Mouse (Mus musculus): ENCODE results near the gene Prkag2. TPM values are rescaled to one million over a fixed set of nuclear protein-coding genes. Genes with fewer than 3 reads are reported as not detected.

Gene Prkag2
- total and polyA plus RNA-seq, 3 experiments = not detected

GRCm38 (mm10) chr5:25046762-25047161, 53.7 kb downstream of the Prkag2 start:
- Histone ChIP-seq H3K4me1 (ENCODE audit: insufficient read depth, low read depth, low read length) (no peaks in the 10 kb centered on the region), H3K9me3 (replicated peaks) (no peaks in the 10 kb centered on the region), H3K27me3 (ENCODE audit: insufficient read depth, low read length) (0 out of 2 replicates have a peak, but pooled peaks cover 3% of the 10 kb centered on the region), H3K4me3 (ENCODE audit: low read depth, low read length) (no peak overlapping the region), H3K36me3 (replicated peaks) (no peaks in the 10 kb centered on the region)
- no peak for DNase-seq (ENCODE audit: low spot score)
- TF ChIP-seq CTCF (IDR thresholded peaks at IDR 0.05; ENCODE audit: low read depth, low read length) (no peak), GATA2 (IDR thresholded peaks at IDR 0.05; ENCODE audit: borderline replicate concordance, low read depth, low read length) (no peak), POLR2AphosphoS5 (IDR thresholded peaks at IDR 0.05; ENCODE audit: insufficient replicate concordance, low read depth, low read length) (no peak), GATA1 (IDR thresholded peaks at IDR 0.05; ENCODE audit: borderline replicate concordance, low read length) (no peak), TAL1 (conservative IDR thresholded peaks at IDR 0.05; ENCODE audit: low read depth, low read length) (no peak)
- no peak for ATAC-seq (ENCODE audit: extremely low read depth, insufficient number of reproducible peaks, low FRiP score, poor library complexity, severe bottlenecking)

DNA sequence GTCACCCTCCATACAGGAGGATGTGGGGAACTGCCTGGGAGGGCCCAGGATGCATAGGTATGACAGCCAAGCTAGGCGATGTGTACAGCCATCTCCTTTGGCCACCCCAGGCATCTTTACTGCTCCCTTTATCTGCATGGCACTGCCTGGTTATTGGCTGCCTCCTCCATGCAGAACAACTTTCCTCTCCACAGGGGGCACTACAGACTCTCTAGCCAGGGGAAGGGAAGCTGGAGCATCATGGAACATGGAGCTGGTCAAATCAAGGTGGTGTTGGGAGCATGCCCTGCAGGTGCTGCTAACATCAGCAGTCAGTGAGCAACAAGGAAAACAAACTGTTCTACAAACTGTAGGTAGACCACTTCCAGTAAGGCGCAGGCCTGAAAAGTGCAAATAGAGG, 56.4 kb downstream of the Prkag2 start:
- no peak for ATAC-seq (ENCODE audit: extremely low read depth, insufficient number of reproducible peaks, low FRiP score, poor library complexity, severe bottlenecking)
- Histone ChIP-seq H3K27me3 (ENCODE audit: insufficient read depth, low read length) (0 out of 2 replicates have a peak, but pooled peaks cover 2% of the 10 kb centered on the region), H3K4me3 (ENCODE audit: low read depth, low read length) (no peak overlapping the region), H3K9me3 (replicated peaks) (no peaks in the 10 kb centered on the region), H3K36me3 (replicated peaks) (no peaks in the 10 kb centered on the region), H3K4me1 (ENCODE audit: insufficient read depth, low read depth, low read length) (no peaks in the 10 kb centered on the region)
- TF ChIP-seq GATA2 (IDR thresholded peaks at IDR 0.05; ENCODE audit: borderline replicate concordance, low read depth, low read length) = no peak
- no peak for TF ChIP-seq CTCF (IDR thresholded peaks at IDR 0.05; ENCODE audit: low read depth, low read length)
- no peak for TF ChIP-seq TAL1 (conservative IDR thresholded peaks at IDR 0.05; ENCODE audit: low read depth, low read length)
- no peak for TF ChIP-seq POLR2AphosphoS5 (IDR thresholded peaks at IDR 0.05; ENCODE audit: insufficient replicate concordance, low read depth, low read length)
- DNase-seq (ENCODE audit: low spot score) = no peak

DNA sequence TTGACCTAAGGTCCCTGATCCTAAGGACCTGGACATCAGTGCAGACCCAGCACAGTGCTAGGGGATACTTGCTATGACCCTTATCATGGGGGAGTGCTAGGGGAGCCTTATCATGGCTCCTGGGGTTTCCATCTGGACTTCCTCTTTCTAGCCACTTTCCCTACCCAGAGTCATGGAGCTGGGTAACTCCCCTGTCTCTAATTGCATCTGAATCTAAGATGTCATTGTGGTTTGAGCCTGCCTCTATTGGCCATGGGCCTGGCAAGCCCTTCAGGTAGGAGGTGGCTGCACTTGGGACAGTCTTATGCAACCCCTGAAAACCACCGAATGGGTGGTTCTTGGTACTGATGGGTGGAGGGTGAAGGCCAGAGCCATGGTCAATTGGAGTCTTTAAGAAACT, 58.5 kb downstream of the Prkag2 start:
- TF ChIP-seq TAL1 (conservative IDR thresholded peaks at IDR 0.05; ENCODE audit: low read depth, low read length) (no peak), GATA2 (IDR thresholded peaks at IDR 0.05; ENCODE audit: borderline replicate concordance, low read depth, low read length) (no peak), GATA1 (IDR thresholded peaks at IDR 0.05; ENCODE audit: borderline replicate concordance, low read length) (no peak), POLR2AphosphoS5 (IDR thresholded peaks at IDR 0.05; ENCODE audit: insufficient replicate concordance, low read depth, low read length) (no peak), CTCF (IDR thresholded peaks at IDR 0.05; ENCODE audit: low read depth, low read length) (no peak)
- ATAC-seq (ENCODE audit: extremely low read depth, insufficient number of reproducible peaks, low FRiP score, poor library complexity, severe bottlenecking) (no peak), DNase-seq (ENCODE audit: low spot score) (no peak)
- Histone ChIP-seq H3K9me3 (replicated peaks) (no peaks in the 10 kb centered on the region), H3K4me1 (ENCODE audit: insufficient read depth, low read depth, low read length) (no peaks in the 10 kb centered on the region), H3K27me3 (ENCODE audit: insufficient read depth, low read length) (no peaks in the 10 kb centered on the region), H3K4me3 (ENCODE audit: low read depth, low read length) (no peak overlapping the region), H3K36me3 (replicated peaks) (no peaks in the 10 kb centered on the region)

DNA sequence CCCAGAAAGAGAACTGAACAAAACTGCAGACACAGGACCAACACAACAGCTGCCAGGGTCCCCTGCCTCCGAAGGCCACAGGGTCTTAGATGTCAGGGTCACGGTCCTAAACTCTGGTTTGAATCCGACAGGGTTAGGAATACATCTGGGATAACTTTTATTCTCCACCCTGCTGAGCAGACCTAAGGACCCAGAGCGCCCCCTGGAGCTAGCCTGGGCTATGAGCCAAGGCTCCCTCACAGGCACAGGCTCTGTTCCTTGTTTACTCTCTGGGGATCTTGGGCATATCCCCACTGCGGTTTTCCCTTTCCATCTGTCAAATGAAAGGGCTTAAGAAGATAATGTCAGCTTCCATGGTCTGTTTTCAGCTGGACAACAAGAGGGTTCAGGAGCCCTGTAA, 59.1 kb downstream of the Prkag2 start:
- Histone ChIP-seq H3K4me3 (ENCODE audit: low read depth, low read length) (no peak overlapping the region), H3K36me3 (replicated peaks) (no peaks in the 10 kb centered on the region), H3K9me3 (replicated peaks) (no peaks in the 10 kb centered on the region), H3K4me1 (ENCODE audit: insufficient read depth, low read depth, low read length) (no peaks in the 10 kb centered on the region), H3K27me3 (ENCODE audit: insufficient read depth, low read length) (no peaks in the 10 kb centered on the region)
- DNase-seq (ENCODE audit: low spot score) (no peak), ATAC-seq (ENCODE audit: extremely low read depth, insufficient number of reproducible peaks, low FRiP score, poor library complexity, severe bottlenecking) (no peak)
- TF ChIP-seq POLR2AphosphoS5 (IDR thresholded peaks at IDR 0.05; ENCODE audit: insufficient replicate concordance, low read depth, low read length) (no peak), TAL1 (conservative IDR thresholded peaks at IDR 0.05; ENCODE audit: low read depth, low read length) (no peak), CTCF (IDR thresholded peaks at IDR 0.05; ENCODE audit: low read depth, low read length) (no peak), GATA1 (IDR thresholded peaks at IDR 0.05; ENCODE audit: borderline replicate concordance, low read length) (no peak), GATA2 (IDR thresholded peaks at IDR 0.05; ENCODE audit: borderline replicate concordance, low read depth, low read length) (no peak)

DNA sequence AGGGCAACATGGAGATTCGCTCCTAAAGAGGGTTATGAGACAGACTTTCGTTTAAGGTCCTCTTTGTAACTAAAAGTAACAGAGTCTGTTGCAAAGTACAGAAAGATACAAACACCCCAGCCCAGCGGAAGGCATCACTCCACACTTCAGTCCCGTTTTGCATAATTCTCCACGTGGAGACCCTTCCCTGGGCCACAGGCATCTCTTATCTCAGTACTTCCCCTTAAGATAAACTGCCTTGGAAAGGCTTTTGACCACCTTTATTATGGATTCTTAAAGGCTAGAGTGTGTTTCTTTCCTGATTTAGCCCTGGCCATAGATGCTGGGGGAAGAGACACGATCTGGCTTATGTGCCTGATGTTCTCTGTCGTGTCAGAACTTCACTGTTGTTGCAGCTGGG, 59.5 kb downstream of the Prkag2 start:
- TF ChIP-seq GATA1 (IDR thresholded peaks at IDR 0.05; ENCODE audit: borderline replicate concordance, low read length) (no peak), CTCF (IDR thresholded peaks at IDR 0.05; ENCODE audit: low read depth, low read length) (no peak), GATA2 (IDR thresholded peaks at IDR 0.05; ENCODE audit: borderline replicate concordance, low read depth, low read length) (no peak), TAL1 (conservative IDR thresholded peaks at IDR 0.05; ENCODE audit: low read depth, low read length) (no peak), POLR2AphosphoS5 (IDR thresholded peaks at IDR 0.05; ENCODE audit: insufficient replicate concordance, low read depth, low read length) (no peak)
- ATAC-seq (ENCODE audit: extremely low read depth, insufficient number of reproducible peaks, low FRiP score, poor library complexity, severe bottlenecking) (no peak), DNase-seq (ENCODE audit: low spot score) (no peak)
- no peaks in the 10 kb centered on the region for H3K27me3 ChIP-seq (ENCODE audit: insufficient read depth, low read length)
- H3K36me3 ChIP-seq (replicated peaks) = no peaks in the 10 kb centered on the region
- H3K9me3 ChIP-seq (replicated peaks) = no peaks in the 10 kb centered on the region
- H3K4me1 ChIP-seq (ENCODE audit: insufficient read depth, low read depth, low read length) = no peaks in the 10 kb centered on the region
- no peak overlapping the region for H3K4me3 ChIP-seq (ENCODE audit: low read depth, low read length)

DNA sequence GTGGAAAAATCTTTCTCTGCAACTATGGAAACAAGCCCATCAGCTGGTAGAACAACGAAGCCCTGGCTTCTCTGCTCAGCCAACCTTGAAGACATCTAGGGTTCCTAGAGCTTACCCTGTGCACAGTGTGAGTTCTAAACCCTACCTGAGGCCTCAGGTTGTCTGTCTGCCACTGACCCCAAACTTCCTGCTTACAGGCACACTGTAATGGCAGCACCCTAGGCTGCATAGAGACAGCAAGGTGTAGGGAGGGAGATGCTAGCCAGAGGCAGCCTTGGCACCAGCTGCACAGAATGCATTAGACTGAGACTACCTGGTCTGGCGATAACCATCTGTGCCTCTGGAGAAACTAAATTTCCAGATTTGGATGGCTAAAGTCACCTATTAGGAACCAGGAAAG, 61.6 kb downstream of the Prkag2 start:
- ATAC-seq (ENCODE audit: extremely low read depth, insufficient number of reproducible peaks, low FRiP score, poor library complexity, severe bottlenecking) = no peak
- Histone ChIP-seq H3K4me3 (ENCODE audit: low read depth, low read length) (no peak overlapping the region), H3K27me3 (ENCODE audit: insufficient read depth, low read length) (no peaks in the 10 kb centered on the region), H3K4me1 (ENCODE audit: insufficient read depth, low read depth, low read length) (no peaks in the 10 kb centered on the region), H3K9me3 (replicated peaks) (no peaks in the 10 kb centered on the region), H3K36me3 (replicated peaks) (no peaks in the 10 kb centered on the region)
- no peak for DNase-seq (ENCODE audit: low spot score)
- TF ChIP-seq GATA1 (IDR thresholded peaks at IDR 0.05; ENCODE audit: borderline replicate concordance, low read length) (no peak), CTCF (IDR thresholded peaks at IDR 0.05; ENCODE audit: low read depth, low read length) (no peak), POLR2AphosphoS5 (IDR thresholded peaks at IDR 0.05; ENCODE audit: insufficient replicate concordance, low read depth, low read length) (no peak)

DNA sequence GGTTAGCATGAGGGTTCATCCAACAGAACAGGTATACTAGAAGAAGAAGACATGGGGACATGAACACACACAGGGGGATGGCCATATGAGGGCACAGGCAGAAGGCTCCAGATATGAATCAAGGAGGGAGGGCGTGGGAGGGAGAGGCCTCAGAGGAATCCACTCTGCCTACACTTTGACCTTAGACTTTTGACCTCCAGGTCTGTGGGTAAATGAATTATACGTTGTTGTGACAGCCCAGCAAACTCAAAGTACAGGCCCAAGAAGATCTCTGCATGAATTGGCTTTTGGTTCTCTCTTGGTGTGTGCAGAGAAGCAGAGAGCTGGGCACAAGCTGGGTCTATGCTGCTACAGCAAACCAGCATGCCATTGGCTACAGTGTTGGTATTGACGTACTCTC, 65.1 kb downstream of the Prkag2 start:
- Histone ChIP-seq H3K4me3 (ENCODE audit: low read depth, low read length) (no peak overlapping the region), H3K4me1 (ENCODE audit: insufficient read depth, low read depth, low read length) (no peaks in the 10 kb centered on the region), H3K9me3 (replicated peaks) (no peaks in the 10 kb centered on the region), H3K27me3 (ENCODE audit: insufficient read depth, low read length) (no peaks in the 10 kb centered on the region), H3K36me3 (replicated peaks) (no peaks in the 10 kb centered on the region)
- ATAC-seq (ENCODE audit: extremely low read depth, insufficient number of reproducible peaks, low FRiP score, poor library complexity, severe bottlenecking) (no peak), DNase-seq (ENCODE audit: low spot score) (no peak)
- TF ChIP-seq GATA2 (IDR thresholded peaks at IDR 0.05; ENCODE audit: borderline replicate concordance, low read depth, low read length) = no peak

Measured in G1E (cell line).